Mouse (Mus musculus) liver, embryonic 13.5 days (tissue): ENCODE data around the gene Nt5c1a. TPM values are rescaled to one million over a fixed set of nuclear protein-coding genes. Genes with fewer than 3 reads are reported as not detected.
"Not testable (repeated sequence)": the region's sequence is repeated elsewhere in the genome, so short reads cannot be mapped to it uniquely, and the experiment has no call there.

Experiments used
- ATAC-seq: fragments of 200-750 bp; cut with Nextera tagmentation; 2 replicates; pipeline ENCODE4 v1.8.0; 2017; ENCODE audit warnings: low read depth, mild to moderate bottlenecking, moderate number of reproducible peaks, moderate library complexity
- DNase-seq: peaks from one replicate; pipeline ENCODE4 v3.0.0; 2022
- H3K27ac ChIP-seq: fragments of 300-500 bp; sonication (generic); 2 replicates; pipeline ENCODE4 v1.5.1; 2015; ENCODE audit warnings: moderate library complexity, mild to moderate bottlenecking, inconsistent platforms
- H3K27me3 ChIP-seq: fragments of 300-500 bp; sonication (generic); 2 replicates; pipeline ENCODE4 v1.6.1; 2015; ENCODE audit warnings: mild to moderate bottlenecking, inconsistent platforms
- H3K36me3 ChIP-seq: fragments of 300-500 bp; sonication (generic); 2 replicates; pipeline ENCODE4 v1.6.1; 2015; ENCODE audit warnings: mild to moderate bottlenecking, inconsistent platforms
- H3K4me1 ChIP-seq: fragments of 300-500 bp; sonication (generic); replicated peaks from 2 replicates; pipeline ENCODE4 v1.6.1; 2015; ENCODE audit warnings: inconsistent platforms
- H3K4me2 ChIP-seq: fragments of 300-500 bp; sonication (generic); 2 replicates; pipeline ENCODE4 v1.6.1; 2015; ENCODE audit warnings: inconsistent platforms, mild to moderate bottlenecking, moderate library complexity
- H3K4me3 ChIP-seq: fragments of 300-500 bp; sonication (generic); replicated peaks from 2 replicates; pipeline ENCODE4 v1.5.1; 2015; ENCODE audit warnings: mild to moderate bottlenecking, inconsistent platforms
- H3K9ac ChIP-seq: fragments of 300-500 bp; sonication (generic); 2 replicates; pipeline ENCODE4 v1.6.1; 2015; ENCODE audit warnings: mild to moderate bottlenecking, inconsistent platforms
- H3K9me3 ChIP-seq: fragments of 300-500 bp; sonication (generic); replicated peaks from 2 replicates; pipeline ENCODE4 v1.6.1; 2016; ENCODE audit warnings: inconsistent platforms
- WGBS: fragments of 180-500 bp; shearing (Covaris S2); methylation state at CpG from one replicate; pipeline ENCODE4 v1.1.7; 2015; ENCODE audit not compliant: insufficient replicate concordance; 5-methylcytosine and 5-hydroxymethylcytosine counted together
- polyA plus RNA-seq: library from polyadenylated mRNA; unstranded; fragments of >200 nt; fragmentation: Nextera tagmentation; extraction: Ambion mirVana; gene quantifications from 2 replicates; pipeline ENCODE4 v1.2.1, GENCODE M21; 2015

Nt5c1a gene
- polyA plus RNA-seq: not detected in 2 replicates

GRCm38 (mm10) chr4:123201186-123202093, at the start of gene Nt5c1a:
Nt5c1a (plus strand) TSS chr4:123201504.
- peak within 1 kb of the TSS; percentile 32 for H3K4me3 ChIP-seq
- 3% methylated on average over 58 of the region's 58 CpGs for WGBS
- H3K4me2 ChIP-seq: peak within 1 kb of the TSS; percentile 52
- DNase-seq (no peak), ATAC-seq (no peak)
- H3K4me1 ChIP-seq: peaks cover 7% of the 10 kb centered on the region
- no peak within 1 kb of the TSS for H3K9ac ChIP-seq
- H3K27ac ChIP-seq: no peak within 1 kb of the TSS
- H3K9me3 ChIP-seq: no peaks in the 10 kb centered on the region
- peaks cover 83% of the 10 kb centered on the region for H3K27me3 ChIP-seq
- no peaks in the 10 kb centered on the region for H3K36me3 ChIP-seq

GRCm38 (mm10) chr4:123152003-123152402, 49.3 kb upstream of the Nt5c1a start:
- Histone ChIP-seq H3K9me3 (no peaks in the 10 kb centered on the region), H3K4me1 (no peaks in the 10 kb centered on the region), H3K27me3 (peaks cover 3% of the 10 kb centered on the region; the same call in 1 of the 2 replicates), H3K9ac (no peak overlapping the region), H3K4me3 (no peak overlapping the region), H3K27ac (no peak overlapping the region), H3K36me3 (no peaks in the 10 kb centered on the region), H3K4me2 (no peak overlapping the region)
- ATAC-seq (no peak), DNase-seq (no peak)
- 62% methylated on average over 4 of the region's 4 CpGs for WGBS

- ATAC-seq (no peak), DNase-seq (no peak)
- no peaks in the 10 kb centered on the region for H3K4me1 ChIP-seq
- no peak overlapping the region for H3K27ac ChIP-seq
- H3K4me3 ChIP-seq: no peak overlapping the region
- H3K4me2 ChIP-seq: no peak overlapping the region
- H3K9ac ChIP-seq: no peak overlapping the region
- WGBS: 49% methylated on average over 5 of the region's 5 CpGs
- H3K36me3 ChIP-seq: no peaks in the 10 kb centered on the region
- H3K27me3 ChIP-seq: 0 out of 2 replicates have a peak, but pooled peaks cover under 1% of the 10 kb centered on the region
- H3K9me3 ChIP-seq: no peaks in the 10 kb centered on the region
Observed at GRCm38 (mm10) chr4:123152976-123153375, 48.3 kb upstream of the Nt5c1a start.

DNA sequence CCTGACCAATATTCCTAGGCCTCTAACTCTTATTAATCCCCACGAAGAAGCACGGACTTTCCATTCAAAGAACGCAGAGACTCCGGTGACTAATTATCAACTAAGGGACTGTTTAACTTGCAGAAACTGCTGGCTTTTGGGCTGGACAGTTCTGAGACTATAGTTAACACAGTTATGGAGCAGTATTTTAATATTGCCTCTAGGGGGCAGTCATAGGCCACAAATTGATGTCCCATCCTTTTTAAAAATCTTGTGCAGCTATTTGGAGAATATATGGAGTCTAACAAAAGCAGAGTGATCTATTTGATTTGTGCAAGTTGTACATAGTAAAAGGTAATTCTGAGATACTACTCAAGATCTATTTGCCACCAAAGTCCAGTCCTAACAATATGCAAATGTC, 46.3 kb upstream of the Nt5c1a start:
- no peak overlapping the region for H3K4me3 ChIP-seq
- ATAC-seq (no peak), DNase-seq (no peak)
- no peaks in the 10 kb centered on the region for H3K27me3 ChIP-seq
- no peak overlapping the region for H3K9ac ChIP-seq
- H3K9me3 ChIP-seq: no peaks in the 10 kb centered on the region
- no peak overlapping the region for H3K4me2 ChIP-seq
- H3K4me1 ChIP-seq: no peaks in the 10 kb centered on the region
- no peak overlapping the region for H3K27ac ChIP-seq
- no peaks in the 10 kb centered on the region for H3K36me3 ChIP-seq
- 19% methylated on average over 4 of the region's 4 CpGs for WGBS

- DNase-seq (no peak), ATAC-seq (no peak)
- Histone ChIP-seq H3K4me3 (no peak overlapping the region), H3K27me3 (no peaks in the 10 kb centered on the region), H3K27ac (no peak overlapping the region), H3K36me3 (no peaks in the 10 kb centered on the region), H3K4me1 (no peaks in the 10 kb centered on the region), H3K9ac (no peak overlapping the region), H3K4me2 (no peak overlapping the region), H3K9me3 (no peaks in the 10 kb centered on the region)
- WGBS: 36% methylated on average over 2 of the region's 2 CpGs
Observed at GRCm38 (mm10) chr4:123155427-123155826, 45.9 kb upstream of the Nt5c1a start.

DNA sequence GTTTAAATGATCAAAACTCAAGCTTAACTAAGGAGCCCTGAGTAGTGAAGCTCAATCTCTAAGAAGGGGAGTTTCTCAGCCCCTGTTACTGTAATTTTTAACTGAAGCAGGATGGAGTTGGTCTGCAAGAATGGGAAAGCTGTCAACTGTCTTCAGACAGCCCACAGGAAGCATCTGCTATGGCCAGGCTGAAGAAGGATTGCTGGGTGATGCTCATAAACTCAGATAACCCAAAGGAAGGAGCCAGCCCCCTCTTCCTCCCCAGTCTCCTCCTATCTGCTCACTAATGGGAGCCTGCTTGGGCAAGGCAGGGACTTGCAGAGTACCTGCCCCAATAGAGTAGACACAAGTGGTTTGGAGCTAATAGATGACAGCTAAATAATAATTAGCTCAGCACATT, 45.5 kb upstream of the Nt5c1a start:
- H3K36me3 ChIP-seq: no peaks in the 10 kb centered on the region
- no peaks in the 10 kb centered on the region for H3K4me1 ChIP-seq
- DNase-seq (no peak), ATAC-seq (no peak)
- H3K9ac ChIP-seq: no peak overlapping the region
- H3K9me3 ChIP-seq: no peaks in the 10 kb centered on the region
- H3K27me3 ChIP-seq: no peaks in the 10 kb centered on the region
- H3K4me3 ChIP-seq: no peak overlapping the region
- no peak overlapping the region for H3K27ac ChIP-seq
- no peak overlapping the region for H3K4me2 ChIP-seq

- no peak for DNase-seq
- 50% methylated on average over 6 of the region's 6 CpGs for WGBS
- no peak overlapping the region for H3K4me2 ChIP-seq
- no peak for ATAC-seq
- H3K9ac ChIP-seq: no peak overlapping the region
- peaks cover 16% of the 10 kb centered on the region for H3K4me1 ChIP-seq
- H3K4me3 ChIP-seq: no peak overlapping the region
- no peaks in the 10 kb centered on the region for H3K9me3 ChIP-seq
- no peak overlapping the region for H3K27ac ChIP-seq
- H3K36me3 ChIP-seq: no peaks in the 10 kb centered on the region
- H3K27me3 ChIP-seq: peaks cover 28% of the 10 kb centered on the region
Observed at GRCm38 (mm10) chr4:123160571-123160970, 40.7 kb upstream of the Nt5c1a start.

DNA sequence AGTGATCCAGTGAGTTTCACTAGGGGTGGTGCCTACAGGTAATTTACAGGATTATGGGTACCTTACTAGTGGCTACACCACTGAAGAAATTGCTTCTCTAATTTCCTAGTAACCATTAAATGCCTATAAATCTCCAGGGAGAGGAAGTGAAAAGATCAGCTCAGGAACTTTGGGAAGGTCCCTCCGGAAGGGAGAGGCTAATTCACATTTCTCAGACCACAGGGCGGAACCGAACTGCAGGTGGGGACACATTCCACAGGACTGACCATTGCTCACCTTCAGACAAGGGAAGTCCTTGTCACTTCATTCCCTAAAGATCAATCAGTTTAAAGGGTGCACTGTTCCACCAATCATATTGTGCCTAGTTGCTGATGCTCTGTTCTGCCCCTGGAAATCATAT, 40.1 kb upstream of the Nt5c1a start:
- H3K9ac ChIP-seq, H3K9me3 ChIP-seq, ATAC-seq, H3K4me2 ChIP-seq, H3K27ac ChIP-seq, H3K4me3 ChIP-seq, DNase-seq, H3K36me3 ChIP-seq: not testable (repeated sequence)
- H3K27me3 ChIP-seq: peaks cover 28% of the 10 kb centered on the region
- H3K4me1 ChIP-seq: peaks cover 16% of the 10 kb centered on the region
- 59% methylated on average over 3 of the region's 3 CpGs for WGBS

- H3K9me3 ChIP-seq: no peaks in the 10 kb centered on the region
- WGBS: 8% methylated on average over 15 of the region's 15 CpGs
- H3K4me1 ChIP-seq: peaks cover 16% of the 10 kb centered on the region
- H3K4me2 ChIP-seq: peak overlapping the region; percentile 17; the same call in 1 of the 2 replicates
- DNase-seq: no peak
- no peak overlapping the region for H3K9ac ChIP-seq
- H3K27me3 ChIP-seq: peaks cover 28% of the 10 kb centered on the region
- 0 out of 2 replicates have a peak, but pooled peaks have one; percentile 39 for ATAC-seq
- no peaks in the 10 kb centered on the region for H3K36me3 ChIP-seq
- H3K27ac ChIP-seq: no peak overlapping the region
- H3K4me3 ChIP-seq: no peak overlapping the region
Observed at GRCm38 (mm10) chr4:123162305-123162917, 38.9 kb upstream of the Nt5c1a start.

- ATAC-seq: no peak
- WGBS: 68% methylated on average over 15 of the region's 15 CpGs
Observed at GRCm38 (mm10) chr4:123164157-123164556, 37.1 kb upstream of the Nt5c1a start.

GRCm38 (mm10) chr4:123171811-123172210, 29.5 kb upstream of the Nt5c1a start:
- no peaks in the 10 kb centered on the region for H3K9me3 ChIP-seq
- DNase-seq (no peak), ATAC-seq (no peak)
- H3K27ac ChIP-seq: no peak overlapping the region
- H3K36me3 ChIP-seq: no peaks in the 10 kb centered on the region
- no peaks in the 10 kb centered on the region for H3K4me1 ChIP-seq
- H3K27me3 ChIP-seq: peaks cover 35% of the 10 kb centered on the region
- no peak overlapping the region for H3K4me2 ChIP-seq
- no peak overlapping the region for H3K4me3 ChIP-seq
- H3K9ac ChIP-seq: no peak overlapping the region

More at GRCm38 (mm10) chr4:123164157-123164556, 37.1 kb upstream of the Nt5c1a start:
- Histone ChIP-seq H3K9ac (no peak overlapping the region), H3K4me2 (no peak overlapping the region), H3K27me3 (peaks cover 28% of the 10 kb centered on the region), H3K27ac (no peak overlapping the region), H3K4me3 (no peak overlapping the region), H3K9me3 (no peaks in the 10 kb centered on the region), H3K4me1 (peaks cover 16% of the 10 kb centered on the region), H3K36me3 (no peaks in the 10 kb centered on the region)
- no peak for DNase-seq
